Comparison of ENCODE assay signal across 11 mouse cellular contexts in the genomic region with DNA sequence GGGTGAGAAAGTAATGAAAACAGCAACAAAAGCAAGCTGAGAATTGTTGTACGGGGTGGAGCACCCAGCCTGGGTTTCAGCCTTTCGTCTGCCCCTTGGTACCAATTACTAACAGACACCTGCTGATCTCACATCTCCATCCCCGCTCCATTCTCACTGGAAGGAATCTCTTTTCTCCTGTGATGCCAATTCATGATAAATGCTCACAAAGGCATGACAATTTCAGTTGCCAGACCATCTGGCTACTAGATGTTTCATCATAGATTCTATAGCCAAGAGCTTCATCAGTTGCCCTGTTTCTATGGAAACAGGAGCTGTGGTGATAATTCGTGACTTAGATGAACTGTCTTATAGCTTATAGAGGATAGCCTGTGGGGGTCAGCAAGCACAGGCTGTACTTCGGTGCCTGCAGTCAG.
DNase-seq lines count a peak whose midpoint lies in the region; ATAC-seq lines count a peak whose summit lies in the region.
"Had no signal": no experiment of that assay in that cellular context is flagged by ENCODE, and none has a peak within 500 bp of the region (broad histone marks: within the 10 kb centered on the region; RNA-seq: fewer than 3 reads in every experiment).

No protein-coding gene starts in this region.

- no peaks in the 10 kb centered on the region for H3K27me3 ChIP-seq in hindbrain, embryonic 14.5 days (ENCODE audit: control insufficient read depth, insufficient read depth, low read length)

- no peaks in the 10 kb centered on the region for H3K36me3 ChIP-seq in hindbrain, embryonic 14.5 days (replicated peaks; ENCODE audit: control insufficient read depth, insufficient read depth)

- no peak overlapping the region for H3K4me3 ChIP-seq in hindbrain, embryonic 14.5 days (replicated peaks; ENCODE audit: low read length)

- peak; percentile 76; the same call in 1 of the 2 replicates for ATAC-seq in hindbrain, embryonic 14.5 days (ENCODE audit: low FRiP score)
- ATAC-seq: intestine, embryonic 16.5 days had no signal

- intact Hi-C loops in left cerebral cortex, postnatal 4 days (cut with DNase I): no loop called here

- no peak overlapping the region for H3K27ac ChIP-seq in hindbrain, embryonic 14.5 days

- H3K4me1 ChIP-seq in hindbrain, embryonic 14.5 days (replicated peaks; ENCODE audit: control insufficient read depth, insufficient read depth, low read length): 0 out of 2 replicates have a peak, but pooled peaks cover 6% of the 10 kb centered on the region

- H3K9me3 ChIP-seq in hindbrain, embryonic 14.5 days (ENCODE audit: control insufficient read depth, low read length): no peaks in the 10 kb centered on the region

- no peak overlapping the region for H3K9ac ChIP-seq in hindbrain, embryonic 14.5 days

- no peak overlapping the region for H3K4me2 ChIP-seq in hindbrain, embryonic 14.5 days (replicated peaks)

- peak; percentile 63 for DNase-seq in right cerebral cortex, adult 18-20 months
- DNase-seq in right cerebral cortex, postnatal 14 days: no peak
- peak; percentile 69 for DNase-seq in hindbrain, embryonic 14.5 days (ENCODE audit: low spot score)
- peak; percentile 46 for DNase-seq in left cerebral cortex, postnatal 4 days
- no peak for DNase-seq in spleen, adult 18-20 months
- no peak for DNase-seq in thymus, postnatal 0 days (ENCODE audit: low spot score)
- no peak for DNase-seq in embryo, embryonic 9.5 days (ENCODE audit: extremely low spot score)
- no peak for DNase-seq in kidney, adult 8-10 months
- DNase-seq: embryo, embryonic 11 days; gastrocnemius, postnatal 25 days had no signal

- 25% methylated on average over 5 of the region's 5 CpGs for WGBS in hindbrain, embryonic 14.5 days

Comparison
In these comparisons a context has a peak if more than half of its experiments do, and no peak if none do; other contexts are left out.
1. DNase-seq: peak in right cerebral cortex, adult 18-20 months (single experiment), hindbrain, embryonic 14.5 days (single experiment) and left cerebral cortex, postnatal 4 days (single experiment); none in right cerebral cortex, postnatal 14 days (single experiment), spleen, adult 18-20 months (0 of 2), thymus, postnatal 0 days (single experiment), embryo, embryonic 9.5 days (single experiment) and kidney, adult 8-10 months (0 of 2).